Mouse (Mus musculus): ENCODE measurements at regions not wholly inside any gene's neighbourhood (a gene's known extent, or its start where the extent isn't known, plus 50 kb on each side); places are given as distances from the start of the nearest gene placed in this dataset.
A peak's percentile ranks its signal among the peaks of the same experiment; 100 is the strongest.

GRCm38 (mm10) chr12:52622398-52622797 is 76.8 kb upstream of the Akap6 start:
- no peak for DNase-seq (ENCODE audit: low spot score)

- DNase-seq (ENCODE audit: low spot score), result no peak
Observed at GRCm38 (mm10) chr12:52623416-52624108, 75.6 kb upstream of the Akap6 start.

- no peak for DNase-seq (ENCODE audit: low spot score)
Observed at GRCm38 (mm10) chr12:52624871-52625270, 74.3 kb upstream of the Akap6 start.

GRCm38 (mm10) chr12:52628771-52629170 is 70.4 kb upstream of the Akap6 start:
- no peak for DNase-seq (ENCODE audit: low spot score)

GRCm38 (mm10) chr12:52635121-52635878 is 63.9 kb upstream of the Akap6 start:
- DNase-seq (ENCODE audit: low spot score), result no peak

- DNase-seq (ENCODE audit: low spot score), result no peak
Observed at GRCm38 (mm10) chr12:52636186-52636881, 62.8 kb upstream of the Akap6 start.

GRCm38 (mm10) chr12:52636920-52637319 is 62.3 kb upstream of the Akap6 start:
- DNase-seq (ENCODE audit: low spot score), result no peak

GRCm38 (mm10) chr12:52637506-52638249 is 61.5 kb upstream of the Akap6 start:
- DNase-seq (ENCODE audit: low spot score), result peak; percentile 27

GRCm38 (mm10) chr12:52638461-52638860 is 60.7 kb upstream of the Akap6 start:
- no peak for DNase-seq (ENCODE audit: low spot score)

GRCm38 (mm10) chr12:52644059-52644458 is 55.1 kb upstream of the Akap6 start:
- no peak for DNase-seq (ENCODE audit: low spot score)
